Mouse (Mus musculus): Measurements from ENCODE around the gene Zfp639. TPM values are rescaled to one million over a fixed set of nuclear protein-coding genes. Genes with fewer than 3 reads are reported as not detected.

Zfp639 gene
- total and polyA plus RNA-seq, 3 experiments, result 34.1 to 302 (median 35.4) TPM

- H3K4me3 ChIP-seq (ENCODE audit: control insufficient read depth in 1 of 2, insufficient read depth in 1 of 2, low read depth in 2 of 2, low read length in 2 of 2), result peak overlapping the region; percentile 76 to 92
- peaks cover 14 to 18% of the 10 kb centered on the region in 2 experiments for H3K4me1 ChIP-seq (ENCODE audit: control insufficient read depth in 1 of 2, insufficient read depth in 2 of 2, low read length in 2 of 2)
- TF ChIP-seq SMC3 (IDR thresholded peaks at IDR 0.05; ENCODE audit: low read depth, low read length) (peak; percentile 45), NELFE (IDR thresholded peaks at IDR 0.05; ENCODE audit: low read depth, low read length) (peak; percentile 69), RAD21 (IDR thresholded peaks at IDR 0.05; ENCODE audit: low read depth, low read length) (peak; percentile 29), KAT2A (conservative IDR thresholded peaks at IDR 0.05; ENCODE audit: low read depth, low read length) (no peak), USF2 (IDR thresholded peaks at IDR 0.05; ENCODE audit: borderline replicate concordance in 1 of 2, insufficient read depth in 1 of 2, low read depth in 1 of 2, low read length in 2 of 2) (no peak), RCOR1 (IDR thresholded peaks at IDR 0.05; ENCODE audit: low read depth, low read length) (no peak), E2F4 (IDR thresholded peaks at IDR 0.05; ENCODE audit: borderline replicate concordance, low read depth, low read length) (no peak), ZKSCAN1 (IDR thresholded peaks at IDR 0.05; ENCODE audit: low read depth, low read length) (no peak), TAL1 (IDR thresholded peaks at IDR 0.05; ENCODE audit: low read length) (no peak), TBP (IDR thresholded peaks at IDR 0.05; ENCODE audit: low read depth, low read length) (peak; percentile 79), TCF12 (IDR thresholded peaks at IDR 0.05; ENCODE audit: low read depth, low read length) (peak; percentile 69), UBTF (IDR thresholded peaks at IDR 0.05; ENCODE audit: borderline replicate concordance, insufficient read depth, low read depth, low read length) (no peak), CHD1 (IDR thresholded peaks at IDR 0.05; ENCODE audit: low read depth, low read length) (0 out of 2 replicates have a peak, but pooled peaks have one; percentile 57), JUND (IDR thresholded peaks at IDR 0.05; ENCODE audit: low read depth, low read length) (no peak), MXI1 (IDR thresholded peaks at IDR 0.05; ENCODE audit: low read depth, low read length) (peak; percentile 85), GATA1 (IDR thresholded peaks at IDR 0.05; ENCODE audit: low read depth, low read length) (no peak), MAX (IDR thresholded peaks at IDR 0.05; ENCODE audit: low read length) (peak; percentile 84), GABPA (IDR thresholded peaks at IDR 0.05; ENCODE audit: low read depth, low read length) (no peak), MYB (IDR thresholded peaks at IDR 0.05; ENCODE audit: low read depth, low read length) (no peak), ETS1 (IDR thresholded peaks at IDR 0.05; ENCODE audit: low read depth, low read length) (no peak), POLR2AphosphoS5 (IDR thresholded peaks at IDR 0.05; ENCODE audit: borderline replicate concordance, low read depth, low read length) (no peak), POLR2AphosphoS2 (IDR thresholded peaks at IDR 0.05; ENCODE audit: low read length) (0 out of 2 replicates have a peak, but pooled peaks have one; percentile 42), SIN3A (IDR thresholded peaks at IDR 0.05; ENCODE audit: low read length) (peak; percentile 47; the same call in 1 of the 2 replicates), MAZ (IDR thresholded peaks at IDR 0.05; ENCODE audit: low read depth, low read length) (no peak), MAFK (IDR thresholded peaks at IDR 0.05; ENCODE audit: borderline replicate concordance, low read depth, low read length) (no peak), MEF2A (IDR thresholded peaks at IDR 0.05; ENCODE audit: extremely low read depth, insufficient replicate concordance, low read depth, low read length, poor library complexity, severe bottlenecking) (no peak), NRF1 (IDR thresholded peaks at IDR 0.05; ENCODE audit: insufficient read depth, low read depth, low read length, poor library complexity, severe bottlenecking) (peak; percentile 98), CHD2 (IDR thresholded peaks at IDR 0.05; ENCODE audit: low read length) (no peak), USF1 (IDR thresholded peaks at IDR 0.05; ENCODE audit: low read depth, low read length) (peak; percentile 27; the same call in 1 of the 2 replicates), CTCF (IDR thresholded peaks at IDR 0.05 in 2 of 3, conservative IDR thresholded peaks at IDR 0.05 in 1 of 3; ENCODE audit: control insufficient read depth in 1 of 3, insufficient read depth in 1 of 3, low read depth in 2 of 3, low read length in 3 of 3, poor library complexity in 1 of 3, severe bottlenecking in 1 of 3) (peak; percentile 72 to 85 (median 77)), ZMIZ1 (IDR thresholded peaks at IDR 0.05; ENCODE audit: low read depth, low read length) (peak; percentile 52; the same call in 1 of the 2 replicates), HCFC1 (IDR thresholded peaks at IDR 0.05; ENCODE audit: low read depth, low read length) (peak; percentile 56), EP300 (IDR thresholded peaks at IDR 0.05; ENCODE audit: low read depth in 1 of 2, low read length in 2 of 2) (no peak), BHLHE40 (IDR thresholded peaks at IDR 0.05; ENCODE audit: borderline replicate concordance, low read depth, low read length) (no peak), ZNF384 (IDR thresholded peaks at IDR 0.05; ENCODE audit: low read depth, low read length) (no peak)
These were observed 524 bp downstream of the Zfp639 start for GRCm38 (mm10) chr3:32510375-32511190.

More at GRCm38 (mm10) chr3:32510375-32511190, 524 bp downstream of the Zfp639 start:
- Histone ChIP-seq H3K36me3 (ENCODE audit: control insufficient read depth in 1 of 2, insufficient read depth in 2 of 2, low read length in 2 of 2) (peaks cover 3 to 20% of the 10 kb centered on the region in 2 experiments; a peak in 3 of 4 replicates), H3K27me3 (ENCODE audit: control insufficient read depth in 1 of 2, insufficient read depth in 2 of 2, low read length in 2 of 2) (no peaks in the 10 kb centered on the region), H3K9me3 (replicated peaks; ENCODE audit: insufficient read depth, low read length) (no peaks in the 10 kb centered on the region), H3K27ac (ENCODE audit: control insufficient read depth, low read depth, low read length) (peak overlapping the region; percentile 81), H3K79me2 (ENCODE audit: control insufficient read depth, insufficient read depth, low read length, poor library complexity) (peaks cover 23% of the 10 kb centered on the region), H3K9ac (ENCODE audit: control insufficient read depth, low read depth, low read length, poor library complexity, severe bottlenecking) (peak overlapping the region; percentile 91)
- peak; percentile 95 for DNase-seq (ENCODE audit: low read depth, low spot score)
